8 mouse cellular contexts compared by ENCODE assay signal in genomic region chr2:61455902-61456301, GRCm38 (mm10).
DNase-seq lines count a peak whose midpoint lies in the region; ATAC-seq and TF ChIP-seq lines count a peak whose summit lies in the region.

No protein-coding gene starts in this region.

- no peak overlapping the region for H3K4me2 ChIP-seq in intestine, embryonic 14.5 days (ENCODE audit: low read length)
- no peak overlapping the region for H3K4me2 ChIP-seq in intestine, embryonic 15.5 days (replicated peaks)

- WGBS in intestine, embryonic 14.5 days, result 35% methylated on average over 5 of the region's 5 CpGs
- WGBS in intestine, embryonic 15.5 days, result 27% methylated on average over 5 of the region's 5 CpGs
- WGBS in thymus, adult 2 months, result 32% methylated on average over 5 of the region's 5 CpGs

- TF ChIP-seq POLR2A in ES-Bruce4 (IDR thresholded peaks at IDR 0.05; ENCODE audit: insufficient read depth, low read length), result no peak
- no peak for TF ChIP-seq POLR2A in thymus, adult 2 months (IDR thresholded peaks at IDR 0.05; ENCODE audit: control insufficient read depth, extremely low read depth, insufficient read depth, low read length, poor library complexity)

- no peak overlapping the region for H3K27ac ChIP-seq in intestine, embryonic 14.5 days (ENCODE audit: low read depth)
- H3K27ac ChIP-seq in intestine, embryonic 15.5 days, result no peak overlapping the region
- no peak overlapping the region for H3K27ac ChIP-seq in ES-Bruce4 (ENCODE audit: insufficient read depth, low read length)
- no peak overlapping the region for H3K27ac ChIP-seq in thymus, adult 2 months (ENCODE audit: control insufficient read depth, insufficient read depth, low read length)

- no peak overlapping the region for H3K4me3 ChIP-seq in intestine, embryonic 14.5 days (ENCODE audit: low read depth, low read length)
- H3K4me3 ChIP-seq in intestine, embryonic 15.5 days (replicated peaks), result no peak overlapping the region
- H3K4me3 ChIP-seq in ES-Bruce4 (ENCODE audit: low read depth, low read length), result no peak overlapping the region
- no peak overlapping the region for H3K4me3 ChIP-seq in thymus, adult 2 months (ENCODE audit: control insufficient read depth, insufficient read depth, low read length)

- H3K27me3 ChIP-seq in intestine, embryonic 14.5 days (replicated peaks; ENCODE audit: control insufficient read depth, insufficient read depth, low read length), result no peaks in the 10 kb centered on the region
- no peaks in the 10 kb centered on the region for H3K27me3 ChIP-seq in intestine, embryonic 15.5 days (replicated peaks)
- H3K27me3 ChIP-seq in ES-Bruce4 (ENCODE audit: control insufficient read depth, insufficient read depth, low read length, poor library complexity, severe bottlenecking), result no peaks in the 10 kb centered on the region
- H3K27me3 ChIP-seq in thymus, adult 2 months (ENCODE audit: control insufficient read depth, insufficient read depth, low read length), result no peaks in the 10 kb centered on the region

- TF ChIP-seq EP300 in ES-Bruce4 (IDR thresholded peaks at IDR 0.05; ENCODE audit: insufficient read depth, low read depth, low read length), result no peak

- no peak for ATAC-seq in intestine, embryonic 14.5 days (replicated peaks; ENCODE audit: low FRiP score, low TSS enrichment, low read depth)
- ATAC-seq in intestine, embryonic 15.5 days, result no peak
- 0 out of 2 replicates have a peak, but pooled peaks have one; percentile 26 for ATAC-seq in frontal cortex, adult (ENCODE audit: low TSS enrichment)
- peak; percentile 50 for ATAC-seq in megakaryocyte, adult 5-6 weeks (ENCODE audit: poor library complexity, severe bottlenecking)

- no peak overlapping the region for H3K9ac ChIP-seq in intestine, embryonic 14.5 days (ENCODE audit: low read length)
- no peak overlapping the region for H3K9ac ChIP-seq in intestine, embryonic 15.5 days
- no peak overlapping the region for H3K9ac ChIP-seq in ES-Bruce4 (ENCODE audit: low read depth, poor library complexity, severe bottlenecking)

- DNase-seq in intestine, embryonic 14.5 days (ENCODE audit: low spot score), result peak; percentile 72
- peak; percentile 62 for DNase-seq in brain, adult 2 months (ENCODE audit: low read depth, low spot score)
- peak; percentile 69 to 83 for DNase-seq in kidney, postnatal 25 days
- peak; percentile 69 for DNase-seq in thymus, adult 2 months

- TF ChIP-seq CTCF in ES-Bruce4 (IDR thresholded peaks at IDR 0.05; ENCODE audit: low read depth, low read length), result peak; percentile 75
- TF ChIP-seq CTCF in thymus, adult 2 months (IDR thresholded peaks at IDR 0.05; ENCODE audit: borderline replicate concordance, control insufficient read depth, extremely low read depth, insufficient read depth, low read length, poor library complexity), result peak; percentile 76; the same call in 1 of the 2 replicates

- peaks cover 3% of the 10 kb centered on the region for H3K4me1 ChIP-seq in intestine, embryonic 14.5 days (replicated peaks; ENCODE audit: control insufficient read depth, insufficient read depth, low read length)
- no peaks in the 10 kb centered on the region for H3K4me1 ChIP-seq in intestine, embryonic 15.5 days (replicated peaks)
- H3K4me1 ChIP-seq in ES-Bruce4 (ENCODE audit: control insufficient read depth, insufficient read depth, low read length), result no peaks in the 10 kb centered on the region
- no peaks in the 10 kb centered on the region for H3K4me1 ChIP-seq in thymus, adult 2 months (replicated peaks; ENCODE audit: control insufficient read depth, insufficient read depth, low read length)

- no peaks in the 10 kb centered on the region for H3K36me3 ChIP-seq in intestine, embryonic 14.5 days (ENCODE audit: control insufficient read depth, insufficient read depth, low read length)
- H3K36me3 ChIP-seq in intestine, embryonic 15.5 days, result no peaks in the 10 kb centered on the region
- no peaks in the 10 kb centered on the region for H3K36me3 ChIP-seq in ES-Bruce4 (ENCODE audit: control insufficient read depth, insufficient read depth, low read length, poor library complexity, severe bottlenecking)
- no peaks in the 10 kb centered on the region for H3K36me3 ChIP-seq in thymus, adult 2 months (ENCODE audit: control insufficient read depth, insufficient read depth, low read length)

- no peaks in the 10 kb centered on the region for H3K9me3 ChIP-seq in intestine, embryonic 14.5 days (ENCODE audit: control insufficient read depth, low read length)
- no peaks in the 10 kb centered on the region for H3K9me3 ChIP-seq in intestine, embryonic 15.5 days
- no peaks in the 10 kb centered on the region for H3K9me3 ChIP-seq in ES-Bruce4 (replicated peaks; ENCODE audit: control insufficient read depth, insufficient read depth, low read length, poor library complexity, severe bottlenecking)

Comparison
In these comparisons a context has a peak if more than half of its experiments do, and no peak if none do; other contexts are left out.
1. ATAC-seq: peak in frontal cortex, adult (single experiment) and megakaryocyte, adult 5-6 weeks (single experiment); none in intestine, embryonic 14.5 days (single experiment) and intestine, embryonic 15.5 days (single experiment).
2. Peak in every context shown above with its lines, with median percentiles within 50 percentile points of each other: DNase-seq.